Mouse (Mus musculus): Measurements from ENCODE around the gene Cacna1e. TPM values are rescaled to one million over a fixed set of nuclear protein-coding genes. Genes with fewer than 3 reads are reported as not detected.
A peak's percentile ranks its signal among the peaks of the same experiment; 100 is the strongest.

Cacna1e gene
- total and polyA plus RNA-seq, 3 experiments: 0.60 to 8.5 (median 2.5) TPM

DNA sequence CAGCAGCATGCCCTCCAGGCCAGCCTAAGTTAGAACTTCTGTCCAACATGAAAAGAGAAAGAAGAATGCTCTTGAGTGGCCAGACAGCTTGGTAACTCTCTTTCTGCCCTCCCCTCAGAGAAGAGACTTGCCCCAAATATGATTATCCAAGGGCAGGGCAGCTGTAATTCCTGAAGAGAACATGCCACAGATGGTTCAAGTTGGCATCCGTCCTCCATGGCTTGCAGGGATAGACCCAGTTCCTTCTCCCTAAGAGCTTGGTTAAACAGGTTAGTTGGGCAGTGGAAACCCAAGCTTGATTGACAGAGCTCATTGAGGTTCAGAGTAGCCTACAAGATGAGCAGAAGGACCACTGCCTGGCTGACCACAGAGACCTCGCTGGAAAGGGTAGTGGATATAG lies 85.5 kb downstream of the Cacna1e start:
- H3K4me3 ChIP-seq (replicated peaks in 1 of 3; ENCODE audit: low read depth in 2 of 3, low read length in 2 of 3, poor library complexity in 1 of 3): no peak overlapping the region
- H3K9me3 ChIP-seq (replicated peaks; ENCODE audit: low read length): peaks cover 10% of the 10 kb centered on the region
- no peak overlapping the region for H3K27ac ChIP-seq (ENCODE audit: insufficient read depth, low read depth)
- peaks cover 9 to 22% of the 10 kb centered on the region in 2 experiments for H3K4me1 ChIP-seq (ENCODE audit: control insufficient read depth in 1 of 2, insufficient read depth in 2 of 2)
- no peak overlapping the region for H3K4me2 ChIP-seq (ENCODE audit: insufficient read depth, low read depth, poor library complexity, severe bottlenecking)
- 0 out of 2 replicates have a peak, but pooled peaks cover 2% of the 10 kb centered on the region for H3K79me2 ChIP-seq (replicated peaks; ENCODE audit: control insufficient read depth, extremely low read depth, insufficient read depth, poor library complexity, severe bottlenecking)
- in situ Hi-C loops (cut with MboI; ENCODE audit: low pct_ligation_motif_present, low pct_unique_long_range_greater_than_20kb, low sequenced_read_pairs): no loop called here
- no peak for TF ChIP-seq E2F4 (IDR thresholded peaks at IDR 0.05; ENCODE audit: insufficient replicate concordance, low read depth, low read length)
- no peak overlapping the region for H3K9ac ChIP-seq (ENCODE audit: insufficient read depth, low read depth)
- H3K36me3 ChIP-seq (replicated peaks in 1 of 2; ENCODE audit: control insufficient read depth in 1 of 2, insufficient read depth in 1 of 2, low read length in 1 of 2): peaks cover 26 to 41% of the 10 kb centered on the region in 2 experiments
- DNase-seq (ENCODE audit: extremely low read depth): no peak
- no peaks in the 10 kb centered on the region for H3K27me3 ChIP-seq (replicated peaks)
- dilution Hi-C loops (cut with MboI; ENCODE audit: extremely low pct_ligation_motif_present, extremely low pct_unique_long_range_greater_than_20kb, low sequenced_read_pairs): no loop called here

DNA sequence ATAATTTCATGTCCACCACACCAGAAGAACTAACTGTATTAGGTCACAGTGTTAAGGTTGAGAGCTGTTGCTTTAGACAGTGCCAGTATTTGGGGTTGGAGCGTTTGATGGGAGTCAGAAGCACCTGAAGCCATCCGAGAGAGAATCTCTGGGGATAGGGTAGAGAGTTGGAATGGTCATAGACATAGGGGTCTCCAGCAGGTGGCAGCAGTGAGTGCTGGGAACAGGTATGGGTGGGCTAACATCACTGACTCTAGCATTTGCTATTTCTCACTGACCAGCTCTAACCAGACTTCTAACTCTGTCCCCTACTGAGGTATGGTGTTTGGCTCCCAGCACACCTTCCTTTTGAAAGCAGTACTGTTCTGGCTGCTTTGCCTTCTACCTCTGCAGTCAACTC lies 87.6 kb downstream of the Cacna1e start:
- Histone ChIP-seq H3K27me3 (replicated peaks) (no peaks in the 10 kb centered on the region), H3K4me2 (ENCODE audit: insufficient read depth, low read depth, poor library complexity, severe bottlenecking) (no peak overlapping the region), H3K79me2 (replicated peaks; ENCODE audit: control insufficient read depth, extremely low read depth, insufficient read depth, poor library complexity, severe bottlenecking) (no peaks in the 10 kb centered on the region), H3K27ac (ENCODE audit: insufficient read depth, low read depth) (no peak overlapping the region), H3K4me3 (replicated peaks in 1 of 3; ENCODE audit: low read depth in 2 of 3, low read length in 2 of 3, poor library complexity in 1 of 3) (no peak overlapping the region), H3K4me1 (ENCODE audit: control insufficient read depth in 1 of 2, insufficient read depth in 2 of 2) (peaks cover 25 to 28% of the 10 kb centered on the region in 2 experiments), H3K36me3 (replicated peaks in 1 of 2; ENCODE audit: control insufficient read depth in 1 of 2, insufficient read depth in 1 of 2, low read length in 1 of 2) (peaks cover 34 to 48% of the 10 kb centered on the region in 2 experiments), H3K9ac (ENCODE audit: insufficient read depth, low read depth) (no peak overlapping the region), H3K9me3 (replicated peaks; ENCODE audit: low read length) (peaks cover 10% of the 10 kb centered on the region)
- dilution Hi-C loops (cut with MboI; ENCODE audit: extremely low pct_ligation_motif_present, extremely low pct_unique_long_range_greater_than_20kb, low sequenced_read_pairs) (no loop called here), in situ Hi-C loops (cut with MboI; ENCODE audit: low pct_ligation_motif_present, low pct_unique_long_range_greater_than_20kb, low sequenced_read_pairs) (no loop called here)
- TF ChIP-seq SIN3A (IDR thresholded peaks at IDR 0.05; ENCODE audit: low read length): no peak
- no peak for TF ChIP-seq MAZ (IDR thresholded peaks at IDR 0.05; ENCODE audit: low read depth, low read length)
- TF ChIP-seq UBTF (IDR thresholded peaks at IDR 0.05; ENCODE audit: low read depth, low read length): no peak
- peak; percentile 87 for TF ChIP-seq SMC3 (IDR thresholded peaks at IDR 0.05; ENCODE audit: low read depth, low read length)
- TF ChIP-seq CHD1 (IDR thresholded peaks at IDR 0.05; ENCODE audit: low read depth, low read length): no peak
- peak; percentile 67 for TF ChIP-seq RAD21 (IDR thresholded peaks at IDR 0.05; ENCODE audit: low read depth, low read length)
- peak; percentile 72 to 80 for TF ChIP-seq CTCF (conservative IDR thresholded peaks at IDR 0.05 in 1 of 2, IDR thresholded peaks at IDR 0.05 in 1 of 2; ENCODE audit: low read depth in 2 of 2, low read length in 2 of 2)
- DNase-seq (ENCODE audit: extremely low read depth): peak; percentile 45

DNA sequence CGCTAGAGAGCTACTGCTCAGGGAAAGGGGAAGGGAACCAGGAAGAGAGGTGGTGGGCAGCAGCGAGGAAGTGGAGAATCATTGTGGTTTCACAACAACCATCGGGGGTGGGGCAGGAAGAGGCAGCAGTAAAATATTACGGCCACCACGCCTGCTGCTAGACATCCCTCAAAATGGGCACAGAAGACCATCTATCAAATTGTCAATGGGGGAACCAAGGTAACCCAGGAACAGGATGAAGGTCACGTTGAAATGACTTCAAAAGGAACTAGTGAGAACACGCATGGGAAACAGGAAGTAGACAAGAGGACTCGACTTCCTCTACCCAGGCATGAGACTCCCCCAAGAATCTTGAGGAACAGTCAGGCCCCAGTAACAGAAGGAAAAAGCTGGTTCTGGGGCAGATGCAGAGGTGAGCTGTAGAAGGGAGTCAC lies 89.8 kb downstream of the Cacna1e start:
- H3K4me1 ChIP-seq (ENCODE audit: control insufficient read depth in 1 of 2, insufficient read depth in 2 of 2): peaks cover 25 to 35% of the 10 kb centered on the region in 2 experiments
- 0 out of 2 replicates have a peak, but pooled peaks have one; percentile 30 for TF ChIP-seq ELF1 (IDR thresholded peaks at IDR 0.05; ENCODE audit: low read depth, low read length)
- no peak for TF ChIP-seq CHD1 (IDR thresholded peaks at IDR 0.05; ENCODE audit: low read depth, low read length)
- peak; percentile 29; the same call in 1 of the 2 replicates for TF ChIP-seq EP300 (IDR thresholded peaks at IDR 0.05; ENCODE audit: low read length)
- peaks cover 2% of the 10 kb centered on the region for H3K9me3 ChIP-seq (replicated peaks; ENCODE audit: low read length)
- no peak overlapping the region for H3K27ac ChIP-seq (ENCODE audit: insufficient read depth, low read depth)
- peak; percentile 12 for DNase-seq (ENCODE audit: extremely low read depth)
- H3K4me3 ChIP-seq (replicated peaks in 1 of 3; ENCODE audit: low read depth in 2 of 3, low read length in 2 of 3, poor library complexity in 1 of 3): no peak overlapping the region
- no peaks in the 10 kb centered on the region for H3K27me3 ChIP-seq (replicated peaks)
- in situ Hi-C loops (cut with MboI; ENCODE audit: low pct_ligation_motif_present, low pct_unique_long_range_greater_than_20kb, low sequenced_read_pairs) (no loop called here), dilution Hi-C loops (cut with MboI; ENCODE audit: extremely low pct_ligation_motif_present, extremely low pct_unique_long_range_greater_than_20kb, low sequenced_read_pairs) (no loop called here)
- no peak overlapping the region for H3K9ac ChIP-seq (ENCODE audit: insufficient read depth, low read depth)
- H3K4me2 ChIP-seq (ENCODE audit: insufficient read depth, low read depth, poor library complexity, severe bottlenecking): no peak overlapping the region
- H3K79me2 ChIP-seq (replicated peaks; ENCODE audit: control insufficient read depth, extremely low read depth, insufficient read depth, poor library complexity, severe bottlenecking): no peaks in the 10 kb centered on the region
- peaks cover 43 to 46% of the 10 kb centered on the region in 2 experiments for H3K36me3 ChIP-seq (replicated peaks in 1 of 2; ENCODE audit: control insufficient read depth in 1 of 2, insufficient read depth in 1 of 2, low read length in 1 of 2)
